Mouse (Mus musculus) right cerebral cortex, adult 18-20 months (tissue): ENCODE data around the gene Pkn3.

Experiments
- DNase-seq: peaks from one replicate; pipeline ENCODE4 v3.0.0; 2022; ENCODE audit warnings: mixed read lengths

Pkn3 gene

DNA sequence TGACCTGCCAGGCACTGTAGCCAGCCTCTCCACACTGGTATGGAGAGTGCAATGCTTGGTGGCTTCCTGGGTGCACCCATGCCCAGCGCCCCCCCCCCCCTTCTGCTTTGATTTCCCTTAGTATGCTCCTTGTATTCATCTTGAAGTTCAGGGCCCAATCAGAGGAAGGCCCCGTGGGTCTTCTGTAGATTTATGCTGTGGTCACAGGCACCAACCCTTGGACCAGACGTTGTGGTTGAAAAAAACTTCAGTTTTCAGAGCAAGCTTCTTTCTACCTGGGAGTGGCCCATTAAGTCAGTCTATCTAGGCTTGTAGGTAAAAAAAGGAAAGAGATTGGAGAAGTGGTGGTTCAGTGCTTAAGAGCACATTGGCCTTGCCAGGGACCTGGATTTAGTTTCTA, 13.7 kb upstream of the Pkn3 start:
- DNase-seq = no peak

- DNase-seq = no peak
Measured at GRCm38 (mm10) chr2:30064298-30064697, 13.2 kb upstream of the Pkn3 start.

GRCm38 (mm10) chr2:30066046-30066901, 11.2 kb upstream of the Pkn3 start:
- DNase-seq = peak; percentile 95

DNA sequence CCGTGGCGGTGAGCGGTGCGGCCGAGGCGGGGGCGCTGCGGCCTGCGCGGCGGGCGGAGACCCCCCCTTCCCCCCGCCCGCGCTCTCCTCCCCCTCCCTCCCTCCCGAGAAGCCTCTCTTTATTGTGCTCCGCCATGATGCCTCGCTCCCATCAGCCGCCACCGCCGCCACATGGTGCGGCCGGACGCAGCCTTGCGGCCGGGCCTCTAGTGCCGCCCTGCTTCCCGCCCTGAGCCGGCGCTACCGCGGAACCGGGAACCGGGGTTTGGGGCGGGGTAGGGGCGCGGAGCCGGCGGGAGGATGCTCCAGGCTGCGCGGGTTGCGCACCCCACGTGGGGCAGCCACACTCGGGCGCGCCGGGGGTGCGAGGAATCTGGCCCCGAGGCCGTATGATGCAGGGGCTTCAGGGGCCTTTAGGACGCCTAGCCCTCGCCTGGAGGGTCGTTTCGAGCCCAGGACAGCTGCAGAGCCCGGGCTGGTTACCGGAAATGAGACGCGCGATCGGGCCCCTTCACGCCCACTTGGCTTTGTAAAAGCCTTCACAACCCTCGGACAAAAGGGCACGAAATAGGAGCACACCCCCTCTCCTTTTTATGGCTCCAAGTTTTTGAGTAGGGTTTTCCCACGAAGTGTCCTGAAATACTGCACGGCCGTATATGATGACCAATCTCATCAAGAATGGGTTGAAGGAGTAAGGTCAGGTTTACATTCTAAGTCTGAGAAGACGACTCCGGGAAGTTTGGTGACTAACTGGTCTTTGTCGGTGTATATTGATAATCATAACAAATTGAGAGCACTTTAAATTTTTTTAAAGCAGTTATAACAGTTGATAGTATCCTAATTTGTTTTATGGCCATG, 10.2 kb upstream of the Pkn3 start:
- peak; percentile 37 for DNase-seq

- DNase-seq = no peak
Measured at GRCm38 (mm10) chr2:30067962-30068361, 9.5 kb upstream of the Pkn3 start.

- no peak for DNase-seq
Measured at GRCm38 (mm10) chr2:30072875-30073274, 4.6 kb upstream of the Pkn3 start.

DNA sequence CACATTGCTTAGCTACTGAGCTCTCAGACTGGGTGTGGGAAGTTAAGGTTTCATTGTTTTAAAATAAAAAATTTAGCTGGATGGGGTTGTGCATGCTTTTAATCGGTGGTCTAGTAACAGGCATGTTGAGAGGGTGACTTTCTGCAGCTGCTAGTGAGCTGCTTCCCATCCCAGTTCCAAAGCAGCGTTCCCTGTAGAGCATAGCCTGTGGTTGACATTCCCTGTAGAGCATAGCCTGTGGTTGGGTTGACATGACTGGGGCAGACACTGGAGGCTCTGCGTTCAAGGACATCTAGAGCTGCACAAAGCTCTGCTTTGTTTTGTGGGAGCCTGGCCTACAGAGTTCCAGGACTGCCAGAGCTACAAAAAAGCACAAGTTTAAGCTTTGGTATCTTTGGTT, 4.2 kb upstream of the Pkn3 start:
- no peak for DNase-seq

DNA sequence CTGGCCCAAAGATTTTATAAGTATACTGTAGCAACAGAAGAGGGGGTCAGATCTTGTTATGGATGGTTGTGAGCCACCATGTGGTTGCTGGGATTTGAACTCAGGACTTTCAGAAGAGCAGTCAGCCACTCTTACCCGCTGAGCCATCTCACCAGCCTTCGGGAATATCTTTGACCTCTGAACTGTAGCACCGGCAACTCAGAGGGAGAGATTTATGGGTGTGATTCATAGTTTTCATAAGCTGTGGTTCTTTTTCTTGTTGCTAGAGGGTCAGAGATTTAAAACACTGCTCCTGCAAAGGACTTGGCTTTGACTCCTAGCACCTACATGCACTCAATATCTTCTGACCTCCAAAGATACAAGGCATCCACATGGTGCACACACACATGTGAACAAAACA, 1.9 kb upstream of the Pkn3 start:
- DNase-seq = no peak

DNA sequence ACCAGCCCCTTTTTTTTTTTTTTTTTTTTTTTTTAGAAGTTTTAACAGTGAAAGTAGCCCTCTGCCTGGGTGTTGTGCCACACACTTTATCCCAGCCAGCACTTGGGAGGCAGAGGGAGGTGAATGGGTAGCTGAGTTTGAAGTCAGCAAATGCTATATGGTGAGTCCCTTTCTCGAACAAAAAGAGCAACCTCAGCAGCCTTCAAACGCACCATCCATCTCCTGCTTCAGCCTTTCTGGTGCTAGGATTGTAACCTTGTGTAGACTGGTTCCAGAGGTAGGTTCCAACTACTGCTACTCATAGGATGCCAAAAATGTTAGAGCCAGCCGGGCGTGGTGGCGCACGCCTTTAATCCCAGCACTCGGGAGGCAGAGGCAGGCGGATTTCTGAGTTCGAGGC, 1.0 kb upstream of the Pkn3 start:
- no peak for DNase-seq

DNA sequence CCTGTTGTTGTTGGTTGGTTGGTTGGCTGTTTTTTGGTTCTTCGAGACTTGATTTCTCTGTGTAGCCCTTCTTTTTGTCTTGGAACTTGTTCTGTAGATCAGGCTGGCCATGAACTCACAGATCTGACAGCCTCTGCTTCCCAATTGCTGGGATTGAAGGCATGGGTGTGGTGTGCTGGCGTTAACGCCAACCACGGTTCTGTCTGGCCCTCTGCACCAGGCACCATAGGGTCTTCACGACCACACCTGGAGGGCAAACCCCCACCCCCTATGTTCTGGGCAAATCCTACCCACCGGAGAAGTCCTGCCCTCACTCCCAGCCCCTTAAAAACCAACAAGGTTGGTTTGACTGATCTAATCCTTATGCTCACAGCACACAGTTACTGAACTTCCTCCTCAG, 525 bp upstream of the Pkn3 start:
- no peak for DNase-seq

DNA sequence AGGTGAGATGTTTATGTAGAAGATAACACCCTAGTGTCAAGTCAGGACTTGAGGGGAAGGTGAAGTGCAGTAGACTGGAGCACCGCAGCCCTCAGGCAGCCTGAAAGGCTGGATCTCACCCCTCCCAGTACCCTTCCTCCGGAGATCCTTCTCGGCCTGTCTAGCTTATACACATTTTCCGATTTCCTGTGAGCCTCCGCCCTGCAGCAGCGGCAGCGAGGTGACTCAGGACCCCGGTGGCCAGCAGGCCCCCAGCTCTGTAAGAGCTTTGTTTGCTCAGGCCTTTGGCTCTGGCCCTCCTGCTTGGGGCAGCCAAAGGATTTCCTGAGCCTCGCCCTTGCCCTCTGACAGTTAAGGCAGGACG, 847 bp downstream of the Pkn3 start:
- DNase-seq = no peak

GRCm38 (mm10) chr2:30078760-30079159, 1.3 kb downstream of the Pkn3 start:
- DNase-seq = no peak

DNA sequence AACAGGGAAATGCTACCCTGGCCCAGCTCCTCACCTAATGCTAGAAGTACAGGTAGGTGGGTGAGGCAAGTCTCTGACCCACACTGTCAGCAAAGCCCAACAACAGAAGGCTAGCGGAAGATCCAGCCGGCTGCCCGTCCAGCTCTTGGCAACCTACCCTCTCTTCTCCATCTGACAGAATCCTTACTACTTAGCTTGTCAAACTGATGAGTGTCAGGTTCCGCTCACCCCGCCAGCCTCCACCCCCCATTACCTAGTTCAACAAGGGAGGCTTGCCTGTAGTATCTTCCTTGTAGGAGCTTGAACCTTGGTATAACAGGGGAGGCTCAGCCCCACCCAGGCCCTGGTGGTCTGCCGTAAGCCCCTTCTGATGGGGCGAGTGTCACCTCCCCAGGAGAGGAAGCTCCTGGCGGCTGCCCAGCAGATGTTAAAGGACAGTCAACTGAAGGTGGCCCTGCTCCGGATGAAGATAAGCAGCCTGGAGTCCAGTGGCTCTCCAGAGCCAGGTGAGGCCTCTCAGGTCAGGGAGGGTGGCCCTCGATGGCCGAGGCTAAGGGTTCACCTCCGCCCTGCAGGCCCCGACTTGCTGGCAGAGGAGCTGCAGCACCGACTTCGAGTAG, 2.8 kb downstream of the Pkn3 start:
- DNase-seq = no peak

GRCm38 (mm10) chr2:30084113-30084512, 6.6 kb downstream of the Pkn3 start:
- DNase-seq = no peak

GRCm38 (mm10) chr2:30084632-30085031, 7.1 kb downstream of the Pkn3 start:
- DNase-seq = no peak

GRCm38 (mm10) chr2:30087310-30087709, 9.8 kb downstream of the Pkn3 start:
- no peak for DNase-seq

DNA sequence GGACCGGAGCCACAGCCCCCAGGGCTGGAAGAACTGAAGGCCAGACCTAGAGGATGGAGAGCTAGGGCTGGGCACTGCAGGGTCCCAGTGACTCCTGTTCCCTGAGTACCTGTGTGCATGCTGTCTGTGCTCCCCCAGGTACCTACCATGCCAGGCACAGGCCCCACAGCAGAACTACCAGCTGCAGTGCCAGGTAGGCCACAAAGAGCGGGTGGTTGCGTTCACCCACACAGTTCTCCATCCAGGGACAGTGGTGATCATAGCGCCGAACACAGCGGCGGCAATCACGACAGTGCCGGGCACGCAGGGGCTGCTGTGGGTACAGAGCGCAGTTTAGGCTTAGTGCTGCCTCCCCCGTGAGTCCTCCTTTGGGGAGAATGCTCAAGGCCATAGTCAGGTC, 14.0 kb downstream of the Pkn3 start:
- DNase-seq = no peak

GRCm38 (mm10) chr2:30092280-30092918, 14.9 kb downstream of the Pkn3 start:
- no peak for DNase-seq

GRCm38 (mm10) chr2:30093471-30094207, 16.2 kb downstream of the Pkn3 start, which contains the start of gene Zdhhc12:
Gene Zdhhc12, minus strand, starts transcription at chr2:30093648.
- peak; percentile 95 for DNase-seq

DNA sequence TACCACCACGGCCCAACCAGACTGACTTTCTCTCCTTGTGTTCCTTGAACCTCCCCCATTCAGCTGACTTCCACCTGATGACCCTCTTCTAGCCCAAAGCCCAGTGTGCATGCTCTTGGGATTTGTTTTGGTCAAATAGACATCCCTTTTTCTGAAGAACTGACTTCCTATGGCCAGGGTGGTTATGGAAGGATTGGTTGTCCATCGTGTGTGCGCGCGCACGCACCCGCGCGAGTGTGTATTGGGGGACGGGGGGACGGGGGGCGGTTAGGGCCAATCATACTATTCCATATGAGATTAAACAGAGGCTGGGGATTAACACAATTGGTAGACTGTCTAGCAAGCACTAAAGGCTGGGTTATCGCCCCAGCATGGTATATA, 16.7 kb downstream of the Pkn3 start:
- DNase-seq = no peak

DNA sequence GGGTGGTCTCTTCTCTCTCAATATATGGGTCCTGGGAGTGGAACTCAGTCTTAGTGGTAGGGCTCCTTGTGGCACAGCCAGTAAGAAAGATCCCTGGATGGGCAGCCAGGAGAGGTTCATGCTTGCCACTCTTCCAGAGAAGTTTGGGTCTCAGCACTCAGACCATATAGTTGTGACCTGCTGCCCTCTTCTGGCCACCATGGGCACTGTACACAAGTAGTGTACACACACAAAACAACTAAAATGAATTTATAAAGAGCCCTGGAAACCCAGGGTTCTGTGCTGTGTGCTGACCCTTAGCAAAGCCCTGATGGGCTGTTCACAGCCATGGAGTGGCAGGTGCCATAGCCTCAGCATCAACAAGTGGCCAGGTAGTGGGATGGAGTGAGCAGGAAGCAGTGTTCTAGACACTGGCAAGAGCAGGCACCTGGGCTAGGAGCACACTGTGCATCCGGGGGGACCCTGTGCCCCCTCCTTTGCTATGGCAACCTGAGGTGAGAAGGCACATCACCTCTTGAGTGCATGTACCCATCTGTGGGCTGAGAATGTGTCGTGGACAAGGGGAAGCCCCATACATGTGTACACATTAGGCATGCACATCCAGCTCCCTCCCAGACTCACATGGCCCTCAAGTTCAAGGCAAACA, 18.5 kb downstream of the Pkn3 start:
- DNase-seq = no peak

DNA sequence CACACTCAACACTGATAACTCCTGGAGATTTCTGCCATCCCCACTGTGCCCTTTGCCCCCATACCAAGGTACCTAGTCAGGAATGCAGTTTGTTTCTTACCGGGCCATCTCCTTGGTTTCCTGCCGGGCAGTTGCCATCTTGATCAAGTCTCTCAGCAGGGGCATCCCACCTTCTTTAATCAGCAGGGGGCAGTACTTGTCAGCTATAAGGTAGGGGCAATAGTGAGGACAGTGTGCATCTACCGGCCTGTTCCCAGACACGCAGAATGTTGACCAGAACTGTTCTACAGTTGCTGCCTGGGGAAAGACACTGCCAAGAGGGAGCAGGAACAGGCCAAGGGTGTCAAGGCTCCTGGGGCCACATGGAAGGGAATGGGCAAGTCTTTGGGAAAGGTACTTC, 22.7 kb downstream of the Pkn3 start:
- no peak for DNase-seq
